Mouse (Mus musculus): Measurements from ENCODE around the gene Vhl. TPM values are rescaled to one million over a fixed set of nuclear protein-coding genes. Genes with fewer than 3 reads are reported as not detected.
A peak's percentile ranks its signal among the peaks of the same experiment; 100 is the strongest.
"Not testable (repeated sequence)": the region's sequence is repeated elsewhere in the genome, so short reads cannot be mapped to it uniquely, and the experiment has no call there.

The Vhl gene
- total RNA-seq, 2 experiments from 2014 or later: 12.2 to 22.7 TPM

- ATAC-seq (replicated peaks; ENCODE audit: poor library complexity): peak; percentile 38
Observed at GRCm38 (mm10) chr6:113660492-113661352, 37.0 kb downstream of the Vhl start.

- ATAC-seq (replicated peaks; ENCODE audit: poor library complexity): no peak
Observed at GRCm38 (mm10) chr6:113661353-113662241, 37.8 kb downstream of the Vhl start.

- peak; percentile 77 for ATAC-seq (replicated peaks; ENCODE audit: poor library complexity)
Observed at GRCm38 (mm10) chr6:113662964-113663700, 39.4 kb downstream of the Vhl start.

- no peak for ATAC-seq (replicated peaks; ENCODE audit: poor library complexity)
Observed at GRCm38 (mm10) chr6:113664305-113664704, 40.5 kb downstream of the Vhl start.

GRCm38 (mm10) chr6:113667611-113668122 lies 43.9 kb downstream of the Vhl start:
- ATAC-seq (replicated peaks; ENCODE audit: poor library complexity): no peak

- peak; percentile 82 for ATAC-seq (replicated peaks; ENCODE audit: poor library complexity)
Observed at GRCm38 (mm10) chr6:113668287-113669154, 44.8 kb downstream of the Vhl start.

GRCm38 (mm10) chr6:113669821-113670220 lies 46.1 kb downstream of the Vhl start:
- no peak for ATAC-seq (replicated peaks; ENCODE audit: poor library complexity)

- not testable (repeated sequence) for ATAC-seq (replicated peaks; ENCODE audit: poor library complexity)
Observed at GRCm38 (mm10) chr6:113672029-113672428, 48.3 kb downstream of the Vhl start.

GRCm38 (mm10) chr6:113672989-113673388 lies 49.2 kb downstream of the Vhl start:
- no peak for ATAC-seq (replicated peaks; ENCODE audit: poor library complexity)

- no peak for ATAC-seq (replicated peaks; ENCODE audit: poor library complexity)
Observed at GRCm38 (mm10) chr6:113675234-113675633, 51.5 kb downstream of the Vhl start.

GRCm38 (mm10) chr6:113675991-113676390 lies 52.2 kb downstream of the Vhl start:
- no peak for ATAC-seq (replicated peaks; ENCODE audit: poor library complexity)

GRCm38 (mm10) chr6:113677070-113677734 lies 53.4 kb downstream of the Vhl start:
- ATAC-seq (replicated peaks; ENCODE audit: poor library complexity): peak; percentile 72

GRCm38 (mm10) chr6:113678246-113679012 lies 54.7 kb downstream of the Vhl start:
- no peak for ATAC-seq (replicated peaks; ENCODE audit: poor library complexity)

- peak; percentile 48 for ATAC-seq (replicated peaks; ENCODE audit: poor library complexity)
Observed at GRCm38 (mm10) chr6:113679993-113680566, 56.3 kb downstream of the Vhl start.
